Mouse (Mus musculus) macrophage (primary cell): ENCODE results near the gene Mrpl51. TPM values are rescaled to one million over a fixed set of nuclear protein-coding genes. Genes with fewer than 3 reads are reported as not detected.
A peak's percentile ranks its signal among the peaks of the same experiment; 100 is the strongest.

Experiments used
- H3K27ac ChIP-seq: fragments of 350-480 bp; formaldehyde crosslinking; 2 replicates; pipeline ENCODE4 v1.9.0; 2021
- H3K36me3 ChIP-seq: fragments of 350-480 bp; formaldehyde crosslinking; 2 replicates; pipeline ENCODE4 v1.9.0; 2021; ENCODE audit errors: inconsistent target
- H3K4me3 ChIP-seq: fragments of 350-480 bp; formaldehyde crosslinking; 2 replicates; pipeline ENCODE4 v1.9.0; 2021; ENCODE audit errors: inconsistent target
- H3K79me2 ChIP-seq: fragments of 350-480 bp; formaldehyde crosslinking; 2 replicates; pipeline ENCODE4 v1.9.0; 2021; ENCODE audit errors: inconsistent target
- WGBS: methylation state at CpG from one replicate; pipeline ENCODE4 v1.1.7; 2026; ENCODE audit warnings: inconsistent platforms; ENCODE audit not compliant: missing documents; 5-methylcytosine and 5-hydroxymethylcytosine counted together
- polyA plus RNA-seq: library from polyadenylated mRNA; stranded (reverse); fragments of 250-400 nt; gene quantifications from 3 replicates; pipeline ENCODE4 v1.2.4, GENCODE M21; 2018; ENCODE audit warnings: inconsistent platforms

The Mrpl51 gene
- polyA plus RNA-seq, 1 experiment from 2014 or later, result 40.8 TPM

- H3K36me3 ChIP-seq, result peaks cover 16% of the 10 kb centered on the region; the same call in 1 of the 2 replicates
- H3K27ac ChIP-seq, result peak overlapping the region; percentile 96
- peak overlapping the region; percentile 68 for H3K4me3 ChIP-seq
- H3K79me2 ChIP-seq, result peaks cover 30% of the 10 kb centered on the region
- WGBS, result 1% methylated on average over 38 of the region's 39 CpGs
Observed at GRCm38 (mm10) chr6:125164672-125165327, 26.8 kb upstream of the Mrpl51 start.

GRCm38 (mm10) chr6:125165328-125165891 lies 26.2 kb upstream of the Mrpl51 start:
- Histone ChIP-seq H3K4me3 (peak overlapping the region; percentile 68), H3K36me3 (peaks cover 11% of the 10 kb centered on the region; the same call in 1 of the 2 replicates)
- under 1% methylated on average over 30 of the region's 36 CpGs for WGBS

GRCm38 (mm10) chr6:125166051-125166751 lies 25.4 kb upstream of the Mrpl51 start, which contains the start of gene Gapdh:
TSS of gene Gapdh (minus strand) at chr6:125166467.
- WGBS, result under 1% methylated on average over 17 of the region's 18 CpGs
- Histone ChIP-seq H3K4me3 (peak within 1 kb of the TSS; percentile 68), H3K79me2 (peaks cover 30% of the 10 kb centered on the region), H3K27ac (peak within 1 kb of the TSS; percentile 96), H3K36me3 (peaks cover 4% of the 10 kb centered on the region; the same call in 1 of the 2 replicates)

More at GRCm38 (mm10) chr6:125165328-125165891, 26.2 kb upstream of the Mrpl51 start:
- Histone ChIP-seq H3K79me2 (peaks cover 30% of the 10 kb centered on the region), H3K27ac (peak overlapping the region; percentile 96)

GRCm38 (mm10) chr6:125166861-125167650 lies 24.5 kb upstream of the Mrpl51 start:
- Histone ChIP-seq H3K4me3 (peak overlapping the region; percentile 68), H3K27ac (peak overlapping the region; percentile 96), H3K79me2 (peaks cover 30% of the 10 kb centered on the region), H3K36me3 (no peaks in the 10 kb centered on the region; the same call in 1 of the 2 replicates)
- WGBS, result 43% methylated on average over 10 of the region's 10 CpGs

GRCm38 (mm10) chr6:125168086-125168485 lies 23.5 kb upstream of the Mrpl51 start:
- Histone ChIP-seq H3K27ac (no peak overlapping the region), H3K4me3 (no peak overlapping the region), H3K36me3 (no peaks in the 10 kb centered on the region; the same call in 1 of the 2 replicates), H3K79me2 (peaks cover 23% of the 10 kb centered on the region)
- 95% methylated on average over 14 of the region's 14 CpGs for WGBS

GRCm38 (mm10) chr6:125170194-125170593 lies 21.4 kb upstream of the Mrpl51 start:
- Histone ChIP-seq H3K27ac (no peak overlapping the region), H3K36me3 (peaks cover 5% of the 10 kb centered on the region; the same call in 1 of the 2 replicates), H3K79me2 (peaks cover 2% of the 10 kb centered on the region), H3K4me3 (no peak overlapping the region)
- whole genome bisulfite sequencing, result 82% methylated on average over 6 of the region's 6 CpGs

GRCm38 (mm10) chr6:125172474-125172873 lies 19.1 kb upstream of the Mrpl51 start:
- Histone ChIP-seq H3K36me3 (peaks cover 12% of the 10 kb centered on the region; the same call in 1 of the 2 replicates), H3K79me2 (no peaks in the 10 kb centered on the region), H3K27ac (no peak overlapping the region), H3K4me3 (no peak overlapping the region)
- 94% methylated on average over 2 of the region's 2 CpGs for WGBS

- H3K27ac ChIP-seq, result no peak overlapping the region
- H3K79me2 ChIP-seq, result no peaks in the 10 kb centered on the region
- H3K4me3 ChIP-seq, result no peak overlapping the region
- 96% methylated on average over 7 of the region's 7 CpGs for WGBS
- peaks cover 12% of the 10 kb centered on the region; the same call in 1 of the 2 replicates for H3K36me3 ChIP-seq
Observed at GRCm38 (mm10) chr6:125173256-125173655, 18.3 kb upstream of the Mrpl51 start.

GRCm38 (mm10) chr6:125175469-125175868 lies 16.1 kb upstream of the Mrpl51 start:
- WGBS, result 92% methylated on average over 5 of the region's 5 CpGs
- H3K79me2 ChIP-seq, result no peaks in the 10 kb centered on the region
- H3K36me3 ChIP-seq, result peaks cover 12% of the 10 kb centered on the region; the same call in 1 of the 2 replicates
- H3K4me3 ChIP-seq, result no peak overlapping the region
- no peak overlapping the region for H3K27ac ChIP-seq

GRCm38 (mm10) chr6:125179601-125180000 lies 12.0 kb upstream of the Mrpl51 start:
- Histone ChIP-seq H3K27ac (no peak overlapping the region), H3K79me2 (no peaks in the 10 kb centered on the region), H3K36me3 (peaks cover 6% of the 10 kb centered on the region; the same call in 1 of the 2 replicates), H3K4me3 (no peak overlapping the region)
- 97% methylated on average over 7 of the region's 7 CpGs for WGBS

- Histone ChIP-seq H3K79me2 (peaks cover 3% of the 10 kb centered on the region; the same call in 1 of the 2 replicates), H3K36me3 (no peaks in the 10 kb centered on the region; the same call in 1 of the 2 replicates), H3K4me3 (no peak overlapping the region), H3K27ac (no peak overlapping the region)
- WGBS, result 85% methylated on average over 4 of the region's 5 CpGs
Observed at GRCm38 (mm10) chr6:125182133-125182532, 9.5 kb upstream of the Mrpl51 start.

GRCm38 (mm10) chr6:125186203-125186602 lies 5.4 kb upstream of the Mrpl51 start:
- WGBS, result 97% methylated on average over 10 of the region's 10 CpGs
- no peaks in the 10 kb centered on the region; the same call in 1 of the 2 replicates for H3K36me3 ChIP-seq
- peaks cover 44% of the 10 kb centered on the region for H3K79me2 ChIP-seq
- no peak overlapping the region for H3K27ac ChIP-seq
- no peak overlapping the region for H3K4me3 ChIP-seq

GRCm38 (mm10) chr6:125190816-125191215 lies 785 bp upstream of the Mrpl51 start:
- Histone ChIP-seq H3K4me3 (peak overlapping the region; percentile 91), H3K79me2 (peaks cover 60% of the 10 kb centered on the region), H3K27ac (peak overlapping the region; percentile 75)

More at GRCm38 (mm10) chr6:125190816-125191215, 785 bp upstream of the Mrpl51 start:
- H3K36me3 ChIP-seq, result peaks cover 8% of the 10 kb centered on the region; the same call in 1 of the 2 replicates
